Mouse (Mus musculus) intestine, postnatal 0 days (tissue): Measurements from ENCODE around the gene Abt1. TPM values are rescaled to one million over a fixed set of nuclear protein-coding genes. Genes with fewer than 3 reads are reported as not detected.

ENCODE experiments used
- ATAC-seq: fragments of 200-750 bp; cut with Nextera tagmentation; 2 replicates; pipeline ENCODE4 v1.8.0; 2017; ENCODE audit warnings: mild to moderate bottlenecking, moderate TSS enrichment, moderate library complexity
- H3K27ac ChIP-seq: fragments of 300-500 bp; sonication (generic); 2 replicates; pipeline ENCODE4 v1.5.1; 2014; ENCODE audit warnings: mild to moderate bottlenecking, low read depth, low read length, moderate library complexity
- H3K27me3 ChIP-seq: fragments of 300-500 bp; sonication (generic); replicated peaks from 2 replicates; pipeline ENCODE4 v1.6.1; 2014; ENCODE audit warnings: low read length, mixed read lengths; ENCODE audit not compliant: control insufficient read depth, insufficient read depth
- H3K36me3 ChIP-seq: fragments of 300-500 bp; sonication (generic); 2 replicates; pipeline ENCODE4 v1.6.1; 2014; ENCODE audit warnings: mild to moderate bottlenecking, moderate library complexity; ENCODE audit not compliant: control insufficient read depth, insufficient read depth
- H3K4me1 ChIP-seq: fragments of 300-500 bp; sonication (generic); replicated peaks from 2 replicates; pipeline ENCODE4 v1.6.1; 2014; ENCODE audit warnings: antibody characterized with exemption, low read length, mixed read lengths; ENCODE audit not compliant: control insufficient read depth, insufficient read depth
- H3K4me2 ChIP-seq: fragments of 300-500 bp; sonication (generic); replicated peaks from 2 replicates; pipeline ENCODE4 v1.6.1; 2014; ENCODE audit warnings: low read depth, mild to moderate bottlenecking, moderate library complexity
- H3K4me3 ChIP-seq: fragments of 300-500 bp; sonication (generic); 2 replicates; pipeline ENCODE4 v1.5.1; 2014; ENCODE audit warnings: low read depth, low read length
- H3K9ac ChIP-seq: fragments of 300-500 bp; sonication (generic); 2 replicates; pipeline ENCODE4 v1.6.1; 2014; ENCODE audit warnings: mild to moderate bottlenecking, low read depth, low read length
- H3K9me3 ChIP-seq: fragments of 300-500 bp; sonication (generic); 2 replicates; pipeline ENCODE4 v1.6.1; 2016; ENCODE audit warnings: mixed run types; ENCODE audit not compliant: control insufficient read depth
- CTCF ChIP-seq: sonication (generic); IDR thresholded peaks from 2 replicates; pipeline ENCODE4 v1.5.1; 2016; ENCODE audit warnings: low read depth, mild to moderate bottlenecking, control low read depth, antibody characterized with exemption, moderate library complexity
- WGBS: fragments of 180-500 bp; shearing (Covaris S2); extraction: QIAGEN DNeasy Blood & Tissue Kit; methylation state at CpG from one replicate; pipeline ENCODE4 v1.1.7; 2014; 5-methylcytosine and 5-hydroxymethylcytosine counted together
- polyA plus RNA-seq: library from polyadenylated mRNA; unstranded; fragments of >200 nt; fragmentation: Nextera tagmentation; extraction: Ambion mirVana; gene quantifications from 2 replicates; pipeline ENCODE4 v1.2.1, GENCODE M21; 2015

Abt1 gene
- 5.1 and 5.6 TPM in 2 replicates for polyA plus RNA-seq

- Histone ChIP-seq H3K27me3 (no peaks in the 10 kb centered on the region), H3K9me3 (no peaks in the 10 kb centered on the region), H3K27ac (peak within 1 kb of the TSS; percentile 75), H3K4me1 (no peaks in the 10 kb centered on the region), H3K9ac (peak within 1 kb of the TSS; percentile 85), H3K36me3 (peaks cover 17% of the 10 kb centered on the region), H3K4me2 (peak within 1 kb of the TSS; percentile 96), H3K4me3 (peak within 1 kb of the TSS; percentile 100)
- peak; percentile 77 for ATAC-seq
- WGBS: under 1% methylated on average over 48 of the region's 48 CpGs
- TF ChIP-seq CTCF: 0 out of 2 replicates have a peak, but pooled peaks have one; percentile 12
Measured at GRCm38 (mm10) chr13:23423286-23424051, at the start of gene Abt1. Gene Abt1 (minus strand): TSS chr13:23423866.

- Histone ChIP-seq H3K27me3 (no peaks in the 10 kb centered on the region), H3K4me3 (no peak overlapping the region), H3K4me1 (0 out of 2 replicates have a peak, but pooled peaks cover 3% of the 10 kb centered on the region), H3K27ac (no peak overlapping the region), H3K9ac (no peak overlapping the region), H3K4me2 (no peak overlapping the region), H3K36me3 (no peaks in the 10 kb centered on the region), H3K9me3 (no peaks in the 10 kb centered on the region)
- no peak for TF ChIP-seq CTCF
- 5% methylated on average over 9 of the region's 9 CpGs for WGBS
- peak; percentile 67; the same call in 1 of the 2 replicates for ATAC-seq
Measured at GRCm38 (mm10) chr13:23466911-23467310, 43.2 kb upstream of the Abt1 start.

- no peaks in the 10 kb centered on the region for H3K9me3 ChIP-seq
- no peak for ATAC-seq
- TF ChIP-seq CTCF: no peak
- H3K4me1 ChIP-seq: 0 out of 2 replicates have a peak, but pooled peaks cover 3% of the 10 kb centered on the region
- H3K27ac ChIP-seq: no peak overlapping the region
- no peak overlapping the region for H3K4me3 ChIP-seq
- H3K4me2 ChIP-seq: peak overlapping the region; percentile 90; the same call in 1 of the 2 replicates
- H3K36me3 ChIP-seq: no peaks in the 10 kb centered on the region
- no peaks in the 10 kb centered on the region for H3K27me3 ChIP-seq
- WGBS: 68% methylated on average over 1 of the region's 1 CpGs
- no peak overlapping the region for H3K9ac ChIP-seq
Measured at GRCm38 (mm10) chr13:23466306-23466705, 42.6 kb upstream of the Abt1 start.

GRCm38 (mm10) chr13:23465600-23466109, 42.0 kb upstream of the Abt1 start, which contains the start of gene Btn1a1:
Gene Btn1a1 (minus strand): TSS chr13:23465901.
- ATAC-seq: no peak
- H3K27ac ChIP-seq: no peak within 1 kb of the TSS
- peak; percentile 36; the same call in 1 of the 2 replicates for TF ChIP-seq CTCF
- H3K4me3 ChIP-seq: peak within 1 kb of the TSS; percentile 55
- no peaks in the 10 kb centered on the region for H3K27me3 ChIP-seq
- H3K4me2 ChIP-seq: peak within 1 kb of the TSS; percentile 90
- no peak within 1 kb of the TSS for H3K9ac ChIP-seq
- H3K9me3 ChIP-seq: no peaks in the 10 kb centered on the region
- H3K36me3 ChIP-seq: no peaks in the 10 kb centered on the region
- H3K4me1 ChIP-seq: 0 out of 2 replicates have a peak, but pooled peaks cover 3% of the 10 kb centered on the region
- 5% methylated on average over 7 of the region's 7 CpGs for WGBS

- ATAC-seq: no peak
Measured at GRCm38 (mm10) chr13:23464841-23465366, 41.2 kb upstream of the Abt1 start.

GRCm38 (mm10) chr13:23464224-23464637, 40.6 kb upstream of the Abt1 start:
- peak overlapping the region; percentile 55 for H3K4me3 ChIP-seq
- no peak for ATAC-seq
- no peaks in the 10 kb centered on the region for H3K36me3 ChIP-seq
- no peaks in the 10 kb centered on the region for H3K27me3 ChIP-seq
- H3K4me1 ChIP-seq: 0 out of 2 replicates have a peak, but pooled peaks cover 3% of the 10 kb centered on the region
- TF ChIP-seq CTCF: no peak
- under 1% methylated on average over 29 of the region's 29 CpGs for WGBS
- H3K9me3 ChIP-seq: no peaks in the 10 kb centered on the region
- no peak overlapping the region for H3K27ac ChIP-seq
- peak overlapping the region; percentile 90 for H3K4me2 ChIP-seq
- peak overlapping the region; percentile 27; the same call in 1 of the 2 replicates for H3K9ac ChIP-seq

More at GRCm38 (mm10) chr13:23464841-23465366, 41.2 kb upstream of the Abt1 start:
- no peak for TF ChIP-seq CTCF
- 0 out of 2 replicates have a peak, but pooled peaks cover 3% of the 10 kb centered on the region for H3K4me1 ChIP-seq
- peak overlapping the region; percentile 90 for H3K4me2 ChIP-seq
- 10% methylated on average over 11 of the region's 11 CpGs for WGBS
- no peaks in the 10 kb centered on the region for H3K27me3 ChIP-seq
- H3K4me3 ChIP-seq: peak overlapping the region; percentile 55
- no peak overlapping the region for H3K9ac ChIP-seq
- H3K27ac ChIP-seq: no peak overlapping the region
- H3K36me3 ChIP-seq: no peaks in the 10 kb centered on the region
- H3K9me3 ChIP-seq: no peaks in the 10 kb centered on the region
